Mouse (Mus musculus) intestine, postnatal 0 days (tissue): Measurements from ENCODE around the gene F11. TPM values are rescaled to one million over a fixed set of nuclear protein-coding genes. Genes with fewer than 3 reads are reported as not detected.

Source experiments
- ATAC-seq: fragments of 200-750 bp; cut with Nextera tagmentation; 2 replicates; pipeline ENCODE4 v1.8.0; 2017; ENCODE audit warnings: mild to moderate bottlenecking, moderate TSS enrichment, moderate library complexity
- H3K27ac ChIP-seq: fragments of 300-500 bp; sonication (generic); 2 replicates; pipeline ENCODE4 v1.5.1; 2014; ENCODE audit warnings: mild to moderate bottlenecking, low read depth, low read length, moderate library complexity
- H3K27me3 ChIP-seq: fragments of 300-500 bp; sonication (generic); replicated peaks from 2 replicates; pipeline ENCODE4 v1.6.1; 2014; ENCODE audit warnings: low read length, mixed read lengths; ENCODE audit not compliant: control insufficient read depth, insufficient read depth
- H3K36me3 ChIP-seq: fragments of 300-500 bp; sonication (generic); 2 replicates; pipeline ENCODE4 v1.6.1; 2014; ENCODE audit warnings: mild to moderate bottlenecking, moderate library complexity; ENCODE audit not compliant: control insufficient read depth, insufficient read depth
- H3K4me1 ChIP-seq: fragments of 300-500 bp; sonication (generic); replicated peaks from 2 replicates; pipeline ENCODE4 v1.6.1; 2014; ENCODE audit warnings: antibody characterized with exemption, low read length, mixed read lengths; ENCODE audit not compliant: control insufficient read depth, insufficient read depth
- H3K4me2 ChIP-seq: fragments of 300-500 bp; sonication (generic); replicated peaks from 2 replicates; pipeline ENCODE4 v1.6.1; 2014; ENCODE audit warnings: low read depth, mild to moderate bottlenecking, moderate library complexity
- H3K4me3 ChIP-seq: fragments of 300-500 bp; sonication (generic); 2 replicates; pipeline ENCODE4 v1.5.1; 2014; ENCODE audit warnings: low read depth, low read length
- H3K9ac ChIP-seq: fragments of 300-500 bp; sonication (generic); 2 replicates; pipeline ENCODE4 v1.6.1; 2014; ENCODE audit warnings: mild to moderate bottlenecking, low read depth, low read length
- H3K9me3 ChIP-seq: fragments of 300-500 bp; sonication (generic); 2 replicates; pipeline ENCODE4 v1.6.1; 2016; ENCODE audit warnings: mixed run types; ENCODE audit not compliant: control insufficient read depth
- CTCF ChIP-seq: sonication (generic); IDR thresholded peaks from 2 replicates; pipeline ENCODE4 v1.5.1; 2016; ENCODE audit warnings: low read depth, mild to moderate bottlenecking, control low read depth, antibody characterized with exemption, moderate library complexity
- WGBS: fragments of 180-500 bp; shearing (Covaris S2); extraction: QIAGEN DNeasy Blood & Tissue Kit; methylation state at CpG from one replicate; pipeline ENCODE4 v1.1.7; 2014; 5-methylcytosine and 5-hydroxymethylcytosine counted together
- polyA plus RNA-seq: library from polyadenylated mRNA; unstranded; fragments of >200 nt; fragmentation: Nextera tagmentation; extraction: Ambion mirVana; gene quantifications from 2 replicates; pipeline ENCODE4 v1.2.1, GENCODE M21; 2015

F11 gene
- polyA plus RNA-seq, 1 experiment from 2014 or later, result not detected

GRCm38 (mm10) chr8:45195954-45196526, 65.8 kb downstream of the F11 start:
- no peak for TF ChIP-seq CTCF
- Histone ChIP-seq H3K27ac (no peak overlapping the region), H3K36me3 (no peaks in the 10 kb centered on the region), H3K4me2 (no peak overlapping the region), H3K4me3 (no peak overlapping the region), H3K9ac (no peak overlapping the region), H3K4me1 (no peaks in the 10 kb centered on the region), H3K9me3 (no peaks in the 10 kb centered on the region), H3K27me3 (no peaks in the 10 kb centered on the region)
- WGBS, result 80% methylated on average over 8 of the region's 8 CpGs
- no peak for ATAC-seq

Other genes with a start within 250 kb of the F11 start
- gene Mtnr1a, start 192.9 kb downstream of the F11 start, polyA plus RNA-seq, result 0.18 TPM in 1 of 2 replicates, not detected in the other
- gene Klkb1, start 32.8 kb upstream of the F11 start, polyA plus RNA-seq, result not detected in 2 replicates
- not detected in 2 replicates for gene Gm45753, start 46.4 kb upstream of the F11 start, polyA plus RNA-seq
- 2.2 and 2.4 TPM in 2 replicates for gene Cyp4v3, start 71.2 kb upstream of the F11 start, polyA plus RNA-seq
- 3.1 and 3.5 TPM in 2 replicates for gene Fam149a, start 120.3 kb upstream of the F11 start, polyA plus RNA-seq
- gene Tlr3, start 149.0 kb upstream of the F11 start, polyA plus RNA-seq, result 0.93 and 1.8 TPM in 2 replicates
- 16.0 and 16.2 TPM in 2 replicates for gene Sorbs2, start 245.8 kb upstream of the F11 start, polyA plus RNA-seq